Mouse (Mus musculus) T-cell, adult 2 months (primary cell): ENCODE results near the gene Olfr983.

Experiments
- DNase-seq: peaks from one replicate; pipeline ENCODE4 v3.0.0; 2022; ENCODE audit warnings: low spot score

Gene Olfr983

DNA sequence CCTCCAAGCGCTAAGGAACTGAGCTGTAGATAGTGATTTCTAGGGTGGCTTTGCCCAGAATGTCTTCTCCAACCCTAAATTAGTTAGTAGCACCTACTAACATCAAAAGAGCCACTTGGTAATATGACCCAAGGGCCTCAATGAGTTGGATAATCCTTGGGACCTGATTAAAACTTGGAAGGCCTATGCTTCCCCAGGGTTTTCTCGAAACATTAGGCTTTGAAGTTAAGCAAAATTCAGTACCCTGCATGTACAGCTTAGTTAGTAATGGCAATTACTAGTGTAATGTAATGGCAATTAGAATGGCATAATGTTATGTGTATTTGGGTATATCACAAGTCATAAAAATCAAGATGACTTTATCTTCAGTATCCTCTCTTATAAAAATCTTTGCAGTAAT is at the start of gene Olfr983:
Gene Olfr983 (minus strand): TSS at position 101 of the 400 bp plus-strand sequence.
- no peak for DNase-seq

GRCm38 (mm10) chr9:40141544-40141943 is 48.1 kb upstream of the Olfr983 start:
- DNase-seq = no peak

DNA sequence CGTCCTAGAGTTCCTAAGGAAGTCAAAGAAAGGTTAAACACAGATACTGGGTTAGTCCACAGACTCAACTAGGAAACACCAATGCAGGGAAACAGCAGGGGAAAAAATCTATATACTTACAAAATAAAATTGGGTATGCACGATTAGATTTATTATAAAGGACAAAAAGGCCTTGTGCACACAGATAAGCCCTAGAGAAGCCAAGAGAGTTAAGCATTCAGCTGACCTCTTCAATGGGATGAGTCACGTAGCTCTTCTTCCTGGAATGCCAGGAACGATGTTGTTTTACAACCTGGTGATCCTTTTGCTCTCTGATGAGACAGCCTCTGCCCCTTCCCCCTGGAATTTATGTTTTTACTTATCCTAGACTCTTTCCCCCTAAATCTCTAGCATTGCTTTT is 46.1 kb upstream of the Olfr983 start:
- DNase-seq = no peak

GRCm38 (mm10) chr9:40136987-40137688 is 43.7 kb upstream of the Olfr983 start:
- no peak for DNase-seq

DNA sequence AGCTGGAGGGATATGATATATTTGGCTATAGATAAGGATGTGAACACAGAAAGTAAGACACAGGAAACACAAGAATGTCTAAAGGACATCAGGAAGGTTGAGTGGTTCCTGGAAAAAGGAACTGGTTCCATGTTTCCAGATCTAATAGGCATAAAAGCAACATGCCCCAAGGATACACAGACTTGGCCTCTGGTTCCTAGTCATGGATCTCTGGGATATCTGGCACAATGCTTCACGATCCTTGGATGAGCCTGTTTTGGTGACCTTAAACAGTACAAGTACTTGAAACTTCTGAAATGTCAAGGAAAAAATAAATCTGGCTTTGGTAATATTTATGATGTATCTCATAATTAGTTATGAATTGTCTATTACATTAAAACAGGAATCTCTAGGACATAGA is 37.2 kb upstream of the Olfr983 start:
- no peak for DNase-seq

DNA sequence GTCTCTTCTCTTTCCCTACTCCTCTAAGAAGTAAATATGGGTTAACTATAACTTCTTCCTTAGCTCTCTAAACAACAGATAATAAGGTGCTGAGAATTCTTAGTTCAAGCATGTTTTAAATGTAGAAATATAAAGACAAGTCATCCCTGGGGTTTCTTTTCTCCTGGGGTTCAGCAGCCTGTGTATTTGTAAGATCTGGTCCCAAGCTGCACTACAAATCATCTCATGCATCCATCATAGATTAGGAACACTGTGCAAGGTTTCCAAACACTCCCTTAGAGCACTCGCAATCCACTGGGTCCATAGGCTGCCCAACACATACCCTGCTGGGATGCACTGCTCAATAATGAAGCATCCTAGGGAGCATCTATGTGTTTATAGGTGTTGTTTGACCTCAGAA is 36.7 kb upstream of the Olfr983 start, which contains the start of gene Olfr985:
Gene Olfr985 (minus strand): TSS at position 101 of the 400 bp plus-strand sequence.
- no peak for DNase-seq

GRCm38 (mm10) chr9:40117287-40117659 is 23.9 kb upstream of the Olfr983 start:
- DNase-seq = no peak

DNA sequence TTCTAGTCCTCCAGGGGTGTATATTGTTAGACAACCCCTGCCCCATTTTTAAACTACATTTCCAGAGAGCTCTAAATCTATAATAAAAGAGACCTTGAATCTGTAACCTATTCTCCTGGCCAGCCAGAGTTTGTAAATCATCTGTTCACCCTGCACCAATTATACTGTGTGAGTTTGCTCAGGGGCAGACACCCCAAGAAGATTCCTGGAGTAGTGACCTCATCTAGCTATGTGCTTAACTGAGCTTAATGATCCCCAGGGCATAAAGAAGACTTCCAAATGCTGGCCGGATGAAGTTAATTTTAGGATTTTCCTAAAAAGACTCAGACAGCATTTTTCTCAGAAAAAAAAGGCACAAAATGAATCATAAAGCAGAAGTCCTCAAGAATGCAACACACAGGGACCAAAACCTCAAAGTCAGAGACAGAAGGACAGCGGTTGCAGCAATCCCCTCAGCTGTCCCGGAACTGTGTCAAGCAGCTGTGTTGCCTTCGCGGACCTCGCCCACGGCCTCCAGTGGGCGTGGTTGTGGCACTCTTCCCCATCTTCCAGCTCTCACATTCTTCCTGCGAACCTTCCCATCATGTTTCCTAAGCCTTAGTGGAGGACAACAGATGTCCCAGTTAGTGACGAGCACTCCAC is 23.4 kb upstream of the Olfr983 start:
- DNase-seq = no peak

DNA sequence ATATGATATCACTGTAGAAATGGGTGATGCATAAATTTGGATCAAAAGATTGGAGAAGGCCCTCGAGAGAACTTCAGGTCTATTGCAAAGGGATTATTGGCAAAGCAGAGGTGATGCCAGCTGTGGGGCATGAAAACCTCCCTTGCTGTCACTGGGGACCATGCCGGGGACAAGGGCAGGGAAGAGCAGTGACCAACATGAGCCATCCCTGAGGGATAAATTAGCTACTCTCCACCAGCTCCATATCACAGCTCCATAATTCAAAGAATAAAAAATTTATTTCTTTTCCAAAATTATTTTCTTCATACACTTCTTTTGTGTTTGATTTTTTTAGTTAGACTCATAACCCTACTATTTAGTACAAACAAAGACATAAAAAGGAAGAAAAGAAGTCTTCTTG is 20.7 kb upstream of the Olfr983 start, which contains the start of gene Olfr984:
Gene Olfr984 (minus strand): TSS at position 101 of the 400 bp plus-strand sequence.
- DNase-seq = no peak

GRCm38 (mm10) chr9:40094769-40095168 is 1.4 kb upstream of the Olfr983 start:
- DNase-seq = no peak

GRCm38 (mm10) chr9:40073529-40073928 is 19.9 kb downstream of the Olfr983 start, which contains the start of gene Olfr982:
Olfr982 (plus strand) TSS chr9:40073829.
- no peak for DNase-seq

DNA sequence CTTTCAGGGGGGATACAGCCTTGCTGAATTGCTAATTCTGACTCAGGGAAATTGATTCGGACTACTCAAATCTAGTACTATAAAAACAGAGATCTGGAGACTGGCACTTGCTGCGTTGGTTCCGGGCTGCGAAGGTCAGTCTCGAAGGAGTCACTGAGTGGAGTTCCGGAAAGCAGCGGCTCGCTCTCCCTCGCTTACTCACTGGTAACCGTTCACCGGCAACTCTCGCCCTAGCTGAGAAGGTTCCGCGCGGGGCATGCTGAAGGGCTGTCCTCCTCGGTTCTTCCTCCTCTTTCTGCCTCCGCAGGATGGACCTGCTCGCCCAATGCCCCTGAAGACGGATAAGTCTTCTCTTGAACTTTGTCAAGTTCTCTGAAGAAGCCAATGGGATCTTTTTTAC is 43.3 kb downstream of the Olfr983 start:
- no peak for DNase-seq
